Mouse (Mus musculus) olfactory bulb, adult 2 months (tissue): ENCODE measurements around the gene Tmem269.

Source experiments
- CTCF ChIP-seq: fragments of 200-500 bp; IDR thresholded peaks from 2 replicates; pipeline ENCODE4 v1.5.1; 2012; ENCODE audit warnings: low read depth, mild to moderate bottlenecking, low read length, moderate library complexity; ENCODE audit not compliant: insufficient read depth
- POLR2A ChIP-seq: fragments of 200-500 bp; IDR thresholded peaks from 2 replicates; pipeline ENCODE4 v1.6.1; 2012; ENCODE audit warnings: mild to moderate bottlenecking, low read depth, low read length, moderate library complexity; ENCODE audit not compliant: insufficient read depth

GRCm38 (mm10) chr4:119234348-119234747, 16.3 kb upstream of the Tmem269 start:
- TF ChIP-seq POLR2A = no peak
- no peak for TF ChIP-seq CTCF
